Comparison of ENCODE assay signal across 9 mouse cellular contexts in the genomic region with DNA sequence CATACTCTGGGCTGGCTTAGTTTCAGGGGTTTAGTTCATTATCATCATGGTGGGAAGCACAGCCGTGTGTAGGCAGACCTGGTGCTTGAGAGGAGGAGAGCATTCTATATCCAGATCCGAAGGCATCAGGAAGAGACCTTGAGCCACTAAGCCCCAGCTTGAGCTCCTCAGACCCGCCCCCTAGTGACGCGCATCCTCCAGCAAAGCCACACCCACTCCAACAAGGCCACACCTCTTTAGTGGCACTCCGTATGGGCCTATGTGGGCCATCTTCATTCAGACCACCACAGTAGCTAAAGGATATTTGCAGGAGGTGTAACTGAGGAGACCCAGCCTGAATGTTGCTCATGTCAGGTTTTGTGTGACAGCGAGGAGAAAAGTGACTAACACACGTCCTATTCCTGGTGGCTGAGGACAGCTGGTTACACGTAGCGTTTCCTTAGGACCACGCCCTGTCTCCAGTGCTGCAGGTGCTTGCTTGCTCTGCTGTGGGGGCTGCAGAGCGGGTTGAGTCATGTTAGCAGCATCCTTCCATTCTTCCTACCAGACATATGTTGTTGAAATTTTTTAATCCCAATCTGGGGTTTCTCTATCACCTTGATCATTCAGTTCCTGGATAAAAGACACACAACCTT. TPM values are rescaled to one million over a fixed set of nuclear protein-coding genes. Genes with fewer than 3 reads are reported as not detected.
A peak's percentile ranks its signal among the peaks of the same experiment; 100 is the strongest.
DNase-seq lines count a peak whose midpoint lies in the region; ATAC-seq and TF ChIP-seq lines count a peak whose summit lies in the region.
"Had no signal": no experiment of that assay in that cellular context is flagged by ENCODE, and none has a peak within 500 bp of the region (broad histone marks: within the 10 kb centered on the region; RNA-seq: fewer than 3 reads in every experiment).

No protein-coding gene starts in this region.

- peak overlapping the region; percentile 27; the same call in 1 of the 2 replicates for H3K4me2 ChIP-seq in kidney, embryonic 15.5 days
- peak overlapping the region; percentile 16 for H3K4me2 ChIP-seq in embryonic facial prominence, embryonic 13.5 days
- H3K4me2 ChIP-seq in liver, embryonic 14.5 days (ENCODE audit: low read depth): peak overlapping the region; percentile 63
- H3K4me2 ChIP-seq in midbrain, embryonic 16.5 days (ENCODE audit: low read length): no peak overlapping the region

- peaks cover 4% of the 10 kb centered on the region; the same call in 1 of the 2 replicates for H3K4me1 ChIP-seq in kidney, embryonic 15.5 days
- H3K4me1 ChIP-seq in embryonic facial prominence, embryonic 13.5 days: peaks cover 10% of the 10 kb centered on the region; the same call in 1 of the 2 replicates
- H3K4me1 ChIP-seq in liver, embryonic 14.5 days (replicated peaks; ENCODE audit: control insufficient read depth in 2 of 2, insufficient read depth in 2 of 2, low read length in 1 of 2): peaks cover 18 to 33% of the 10 kb centered on the region in 2 experiments
- H3K4me1 ChIP-seq in midbrain, embryonic 16.5 days (ENCODE audit: control insufficient read depth, insufficient read depth, low read length): peaks cover 3% of the 10 kb centered on the region; the same call in 1 of the 2 replicates

- no peak for TF ChIP-seq EP300 in liver, embryonic 14.5 days (IDR thresholded peaks at IDR 0.05; ENCODE audit: low read depth)

- peak; percentile 69 for ATAC-seq in kidney, embryonic 15.5 days (replicated peaks; ENCODE audit: low FRiP score)
- ATAC-seq in embryonic facial prominence, embryonic 13.5 days (ENCODE audit: insufficient number of reproducible peaks, insufficient read depth, low FRiP score, low TSS enrichment, low read depth): no peak
- peak; percentile 85 for ATAC-seq in liver, embryonic 14.5 days (ENCODE audit: insufficient read depth)
- no peak for ATAC-seq in inflammation-experienced regulatory T-cells, adult 6 months
- no peak for ATAC-seq in midbrain, embryonic 16.5 days

- H3K27ac ChIP-seq in kidney, embryonic 15.5 days: no peak overlapping the region
- no peak overlapping the region for H3K27ac ChIP-seq in embryonic facial prominence, embryonic 13.5 days
- H3K27ac ChIP-seq in liver, embryonic 14.5 days: no peak overlapping the region
- no peak overlapping the region for H3K27ac ChIP-seq in midbrain, embryonic 16.5 days (ENCODE audit: low read length)
- H3K27ac ChIP-seq: macrophage had no signal

- H3K36me3 ChIP-seq in kidney, embryonic 15.5 days: no peaks in the 10 kb centered on the region
- H3K36me3 ChIP-seq in embryonic facial prominence, embryonic 13.5 days: no peaks in the 10 kb centered on the region
- no peaks in the 10 kb centered on the region for H3K36me3 ChIP-seq in liver, embryonic 14.5 days (replicated peaks; ENCODE audit: control insufficient read depth, insufficient read depth, low read depth)
- H3K36me3 ChIP-seq in splenic B cell, adult 2 months (ENCODE audit: control insufficient read depth, insufficient read depth, low read length, poor library complexity, severe bottlenecking): no peaks in the 10 kb centered on the region
- no peaks in the 10 kb centered on the region for H3K36me3 ChIP-seq in midbrain, embryonic 16.5 days (ENCODE audit: control insufficient read depth, insufficient read depth, low read length)

- TF ChIP-seq CTCF in liver, embryonic 14.5 days (IDR thresholded peaks at IDR 0.05; ENCODE audit: low read depth): 0 out of 2 replicates have a peak, but pooled peaks have one; percentile 22

- WGBS in kidney, embryonic 15.5 days: 52% methylated on average over 12 of the region's 12 CpGs
- WGBS in embryonic facial prominence, embryonic 13.5 days: 43% methylated on average over 12 of the region's 12 CpGs
- 32% methylated on average over 12 of the region's 12 CpGs for WGBS in liver, embryonic 14.5 days (ENCODE audit: insufficient replicate concordance)
- WGBS in midbrain, embryonic 16.5 days: 53% methylated on average over 12 of the region's 12 CpGs

- no peaks in the 10 kb centered on the region for H3K27me3 ChIP-seq in kidney, embryonic 15.5 days
- H3K27me3 ChIP-seq in embryonic facial prominence, embryonic 13.5 days: peaks cover under 1% of the 10 kb centered on the region
- no peaks in the 10 kb centered on the region for H3K27me3 ChIP-seq in liver, embryonic 14.5 days (ENCODE audit: control insufficient read depth, insufficient read depth, low read length)
- H3K27me3 ChIP-seq in splenic B cell, adult 2 months (ENCODE audit: control insufficient read depth, insufficient read depth, low read length, poor library complexity, severe bottlenecking): no peaks in the 10 kb centered on the region; the same call in 1 of the 2 replicates
- H3K27me3 ChIP-seq in midbrain, embryonic 16.5 days (ENCODE audit: control insufficient read depth, insufficient read depth, low read depth, low read length): no peaks in the 10 kb centered on the region

- no peak overlapping the region for H3K9ac ChIP-seq in kidney, embryonic 15.5 days
- no peak overlapping the region for H3K9ac ChIP-seq in embryonic facial prominence, embryonic 13.5 days
- H3K9ac ChIP-seq in liver, embryonic 14.5 days (replicated peaks): peak overlapping the region; percentile 37
- no peak overlapping the region for H3K9ac ChIP-seq in midbrain, embryonic 16.5 days (ENCODE audit: low read depth, low read length)

- no peak overlapping the region for H3K4me3 ChIP-seq in kidney, embryonic 15.5 days (replicated peaks)
- no peak overlapping the region for H3K4me3 ChIP-seq in embryonic facial prominence, embryonic 13.5 days
- H3K4me3 ChIP-seq in liver, embryonic 14.5 days (ENCODE audit: insufficient read depth in 1 of 2, low read depth in 2 of 2, low read length in 2 of 2): peak overlapping the region; percentile 15 to 60
- no peak overlapping the region for H3K4me3 ChIP-seq in midbrain, embryonic 16.5 days (ENCODE audit: low read depth, low read length)

- DNase-seq in kidney, postnatal 14 days: no peak
- DNase-seq in MEL-GATA-1-ER (ENCODE audit: extremely low read depth, low read depth): peak; percentile 75
- DNase-seq in liver, embryonic 14.5 days (ENCODE audit: low read depth in 3 of 3, low spot score in 3 of 3): peak; percentile 62 to 75 (median 68)
- DNase-seq in splenic B cell, adult 2 months (ENCODE audit: low read depth, low spot score): peak; percentile 67

- H3K9me3 ChIP-seq in kidney, embryonic 15.5 days (replicated peaks): no peaks in the 10 kb centered on the region
- H3K9me3 ChIP-seq in embryonic facial prominence, embryonic 13.5 days: no peaks in the 10 kb centered on the region
- H3K9me3 ChIP-seq in liver, embryonic 14.5 days (ENCODE audit: control insufficient read depth, low read length): no peaks in the 10 kb centered on the region
- H3K9me3 ChIP-seq in midbrain, embryonic 16.5 days (replicated peaks; ENCODE audit: control insufficient read depth, low read length, poor library complexity, severe bottlenecking): no peaks in the 10 kb centered on the region

RNA-seq across cellular contexts. Expression of a gene that starts 6.6 kb away (rescaled TPM):
- 1.8 and 2.3 TPM in 2 replicates for polyA plus RNA-seq in kidney, embryonic 15.5 days (2015; fragmentation: Nextera tagmentation; extraction: Ambion mirVana)
- 1.5 and 1.7 TPM in 2 replicates for polyA plus RNA-seq in embryonic facial prominence, embryonic 13.5 days (2015; fragmentation: Nextera tagmentation; extraction: Ambion mirVana)
- polyA plus RNA-seq in liver, embryonic 14.5 days (2012; rRNA removed): 14.2 and 19.6 TPM in 2 replicates
- 30.5 and 33.3 TPM in 2 replicates for polyA plus RNA-seq in liver, embryonic 14.5 days (2014; fragmentation: Nextera tagmentation; extraction: Ambion mirVana)
- polyA plus RNA-seq in inflammation-experienced regulatory T-cells, adult 6 months (2017; shearing (Covaris generic)): 1 to 10 TPM in 2 of 3 experiments, under 1 TPM in 1; 0.89 to 4.4 (median 1.1) TPM
- 0.23 TPM in 1 of 2 replicates, not detected in the other for polyA plus RNA-seq in midbrain, embryonic 16.5 days (2015; fragmentation: Nextera tagmentation; extraction: Ambion mirVana)

Comparison
In these comparisons a context has a peak if more than half of its experiments do, and no peak if none do; other contexts are left out.
1. ATAC-seq: peak in kidney, embryonic 15.5 days (single experiment) and liver, embryonic 14.5 days (single experiment); none in embryonic facial prominence, embryonic 13.5 days (single experiment), inflammation-experienced regulatory T-cells, adult 6 months (single experiment) and midbrain, embryonic 16.5 days (single experiment).
2. H3K4me3 ChIP-seq: peak in liver, embryonic 14.5 days (2 of 2); none in kidney, embryonic 15.5 days (single experiment), embryonic facial prominence, embryonic 13.5 days (single experiment) and midbrain, embryonic 16.5 days (single experiment).